Comparison of ENCODE assay signal across 18 mouse cellular contexts in genomic region chr4:142063057-142063534, GRCm38 (mm10). TPM values are rescaled to one million over a fixed set of nuclear protein-coding genes. Genes with fewer than 3 reads are reported as not detected.
A peak's percentile ranks its signal among the peaks of the same experiment; 100 is the strongest.
DNase-seq lines count a peak whose midpoint lies in the region; ATAC-seq and TF ChIP-seq lines count a peak whose summit lies in the region.
"Had no signal": no experiment of that assay in that cellular context is flagged by ENCODE, and none has a peak within 500 bp of the region (broad histone marks: within the 10 kb centered on the region; RNA-seq: fewer than 3 reads in every experiment).

No protein-coding gene starts in this region.

- H3K4me3 ChIP-seq in kidney, embryonic 14.5 days (ENCODE audit: low read length), result no peak overlapping the region
- no peak overlapping the region for H3K4me3 ChIP-seq in limb, embryonic 10.5 days
- H3K4me3 ChIP-seq in stomach, postnatal 0 days (ENCODE audit: low read depth, low read length), result no peak overlapping the region
- no peak overlapping the region for H3K4me3 ChIP-seq in forebrain, embryonic 12.5 days (replicated peaks)
- H3K4me3 ChIP-seq: forebrain, embryonic 10.5 days; heart, embryonic 15.5 days; midbrain, embryonic 15.5 days; neural tube, embryonic 12.5 days had no signal

- H3K9me3 ChIP-seq in kidney, embryonic 14.5 days (ENCODE audit: control insufficient read depth, low read length), result no peaks in the 10 kb centered on the region
- no peaks in the 10 kb centered on the region for H3K9me3 ChIP-seq in limb, embryonic 10.5 days (replicated peaks)
- H3K9me3 ChIP-seq in stomach, postnatal 0 days (ENCODE audit: control insufficient read depth, low read length), result no peaks in the 10 kb centered on the region
- H3K9me3 ChIP-seq in forebrain, embryonic 12.5 days, result no peaks in the 10 kb centered on the region
- H3K9me3 ChIP-seq: forebrain, embryonic 10.5 days; heart, embryonic 15.5 days; midbrain, embryonic 15.5 days; neural tube, embryonic 12.5 days had no signal

- no peak overlapping the region for H3K9ac ChIP-seq in kidney, embryonic 14.5 days (ENCODE audit: low read depth, low read length)
- no peak overlapping the region for H3K9ac ChIP-seq in stomach, postnatal 0 days (ENCODE audit: low read length)
- H3K9ac ChIP-seq in forebrain, embryonic 12.5 days, result no peak overlapping the region
- H3K9ac ChIP-seq: heart, embryonic 15.5 days; midbrain, embryonic 15.5 days; neural tube, embryonic 12.5 days had no signal

- no peaks in the 10 kb centered on the region for H3K36me3 ChIP-seq in kidney, embryonic 14.5 days (ENCODE audit: control insufficient read depth, insufficient read depth, low read length)
- no peaks in the 10 kb centered on the region for H3K36me3 ChIP-seq in limb, embryonic 10.5 days
- H3K36me3 ChIP-seq in stomach, postnatal 0 days (ENCODE audit: control insufficient read depth, insufficient read depth, low read length), result no peaks in the 10 kb centered on the region; the same call in 1 of the 2 replicates
- H3K36me3 ChIP-seq in forebrain, embryonic 12.5 days (replicated peaks), result no peaks in the 10 kb centered on the region
- H3K36me3 ChIP-seq: forebrain, embryonic 10.5 days; heart, embryonic 15.5 days; midbrain, embryonic 15.5 days; neural tube, embryonic 12.5 days had no signal

- H3K27ac ChIP-seq in kidney, embryonic 14.5 days (ENCODE audit: low read depth, low read length), result no peak overlapping the region
- 0 out of 2 replicates have a peak overlapping the region, but pooled peaks have one; percentile 26 for H3K27ac ChIP-seq in limb, embryonic 10.5 days
- H3K27ac ChIP-seq in stomach, postnatal 0 days (replicated peaks), result peak overlapping the region; percentile 86
- no peak overlapping the region for H3K27ac ChIP-seq in forebrain, embryonic 12.5 days
- H3K27ac ChIP-seq: forebrain, embryonic 10.5 days; heart, embryonic 15.5 days; macrophage; midbrain, embryonic 15.5 days; neural tube, embryonic 12.5 days had no signal

- no peaks in the 10 kb centered on the region for H3K27me3 ChIP-seq in kidney, embryonic 14.5 days (ENCODE audit: control insufficient read depth, insufficient read depth, low read length)
- H3K27me3 ChIP-seq in limb, embryonic 10.5 days (ENCODE audit: low read depth, poor library complexity, severe bottlenecking), result peaks cover 12% of the 10 kb centered on the region; the same call in 1 of the 2 replicates
- H3K27me3 ChIP-seq in stomach, postnatal 0 days (ENCODE audit: control insufficient read depth, insufficient read depth, low read length), result no peaks in the 10 kb centered on the region
- peaks cover 25% of the 10 kb centered on the region for H3K27me3 ChIP-seq in forebrain, embryonic 12.5 days
- H3K27me3 ChIP-seq: heart, embryonic 15.5 days; midbrain, embryonic 15.5 days; neural tube, embryonic 12.5 days had no signal

- H3K4me1 ChIP-seq in kidney, embryonic 14.5 days (ENCODE audit: control insufficient read depth, insufficient read depth, low read length), result peaks cover 13% of the 10 kb centered on the region; the same call in 1 of the 2 replicates
- H3K4me1 ChIP-seq in limb, embryonic 10.5 days, result peaks cover 67% of the 10 kb centered on the region
- H3K4me1 ChIP-seq in stomach, postnatal 0 days (replicated peaks; ENCODE audit: control insufficient read depth, insufficient read depth), result peaks cover 11% of the 10 kb centered on the region
- peaks cover 19% of the 10 kb centered on the region for H3K4me1 ChIP-seq in forebrain, embryonic 12.5 days

- no peak overlapping the region for H3K4me2 ChIP-seq in kidney, embryonic 14.5 days (replicated peaks; ENCODE audit: low read depth, low read length)
- H3K4me2 ChIP-seq in stomach, postnatal 0 days (replicated peaks; ENCODE audit: low read depth), result no peak overlapping the region
- no peak overlapping the region for H3K4me2 ChIP-seq in forebrain, embryonic 12.5 days
- H3K4me2 ChIP-seq: heart, embryonic 15.5 days; midbrain, embryonic 15.5 days; neural tube, embryonic 12.5 days had no signal

- no peak for TF ChIP-seq CTCF in stomach, postnatal 0 days (IDR thresholded peaks at IDR 0.05; ENCODE audit: low read depth)

- DNase-seq in kidney, postnatal 10 days, result no peak
- DNase-seq in limb, embryonic 10.5 days (ENCODE audit: low spot score), result no peak
- peak; percentile 58 for DNase-seq in lung, postnatal 25 days (ENCODE audit: low spot score)
- peak; percentile 80 for DNase-seq in stomach, postnatal 0 days (ENCODE audit: low spot score)
- DNase-seq in right cerebral cortex, adult 2 months (ENCODE audit: low spot score in 2 of 2), result no peak
- no peak for DNase-seq in cerebellum, postnatal 14 days
- DNase-seq: B cell, adult 2 months; kidney, adult 18-20 months; kidney, postnatal 4 days; left cerebral cortex, postnatal 4 days; thymus, postnatal 36 days had no signal

- WGBS in kidney, embryonic 14.5 days, result 80% methylated on average over 8 of the region's 8 CpGs
- 94% methylated on average over 8 of the region's 8 CpGs for WGBS in limb, embryonic 10.5 days
- WGBS in stomach, postnatal 0 days, result 63% methylated on average over 8 of the region's 8 CpGs
- WGBS in forebrain, embryonic 12.5 days, result 92% methylated on average over 8 of the region's 8 CpGs

- TF ChIP-seq EP300 in stomach, postnatal 0 days (optimal IDR thresholded peaks at IDR 0.05), result no peak

- ATAC-seq in kidney, embryonic 14.5 days (ENCODE audit: low FRiP score, low TSS enrichment), result peak; percentile 17; the same call in 1 of the 2 replicates
- peak; percentile 90 for ATAC-seq in stomach, postnatal 0 days (ENCODE audit: low FRiP score, low TSS enrichment)
- no peak for ATAC-seq in forebrain, embryonic 12.5 days (ENCODE audit: low FRiP score)
- ATAC-seq: midbrain, embryonic 15.5 days had no signal

RNA-seq across cellular contexts. Expression of gene Tmem51, which starts 21.0 kb away (rescaled TPM):
- polyA plus RNA-seq in kidney, embryonic 14.5 days (2014; fragmentation: Nextera tagmentation; extraction: Ambion mirVana), result 16.7 and 23.0 TPM in 2 replicates
- 7.0 and 10.8 TPM in 2 replicates for polyA plus RNA-seq in limb, embryonic 10.5 days (2016; fragmentation: Nextera tagmentation; extraction: Ambion mirVana)
- 79.0 and 90.0 TPM in 2 replicates for polyA plus RNA-seq in stomach, postnatal 0 days (2015; fragmentation: Nextera tagmentation; extraction: Ambion mirVana)
- 4.8 and 6.0 TPM in 2 replicates for polyA plus RNA-seq in forebrain, embryonic 12.5 days (2016; fragmentation: Nextera tagmentation; extraction: Ambion mirVana)

RNA-seq across cellular contexts. Expression of gene Fhad1, which starts 48.2 kb away (rescaled TPM):
- 0.15 and 0.60 TPM in 2 replicates for polyA plus RNA-seq in kidney, embryonic 14.5 days (2014; fragmentation: Nextera tagmentation; extraction: Ambion mirVana)
- 0.19 and 0.24 TPM in 2 replicates for polyA plus RNA-seq in limb, embryonic 10.5 days (2016; fragmentation: Nextera tagmentation; extraction: Ambion mirVana)
- 4.9 and 6.0 TPM in 2 replicates for polyA plus RNA-seq in stomach, postnatal 0 days (2015; fragmentation: Nextera tagmentation; extraction: Ambion mirVana)
- polyA plus RNA-seq in forebrain, embryonic 12.5 days (2016; fragmentation: Nextera tagmentation; extraction: Ambion mirVana), result 1.1 and 1.6 TPM in 2 replicates

Comparison
In these comparisons a context has a peak if more than half of its experiments do, and no peak if none do; other contexts are left out.
1. H3K27ac ChIP-seq: peak in limb, embryonic 10.5 days (single experiment) and stomach, postnatal 0 days (single experiment); none in kidney, embryonic 14.5 days (single experiment) and forebrain, embryonic 12.5 days (single experiment).
2. DNase-seq: peak in lung, postnatal 25 days (single experiment) and stomach, postnatal 0 days (single experiment); none in kidney, postnatal 10 days (single experiment), limb, embryonic 10.5 days (single experiment), right cerebral cortex, adult 2 months (0 of 2) and cerebellum, postnatal 14 days (0 of 2).